Mouse (Mus musculus): ENCODE data around the gene Pip5k1c. TPM values are rescaled to one million over a fixed set of nuclear protein-coding genes. Genes with fewer than 3 reads are reported as not detected.

The Pip5k1c gene
- total RNA-seq (2021) = 100 to 1,000 TPM; 419 to 450 TPM

DNA sequence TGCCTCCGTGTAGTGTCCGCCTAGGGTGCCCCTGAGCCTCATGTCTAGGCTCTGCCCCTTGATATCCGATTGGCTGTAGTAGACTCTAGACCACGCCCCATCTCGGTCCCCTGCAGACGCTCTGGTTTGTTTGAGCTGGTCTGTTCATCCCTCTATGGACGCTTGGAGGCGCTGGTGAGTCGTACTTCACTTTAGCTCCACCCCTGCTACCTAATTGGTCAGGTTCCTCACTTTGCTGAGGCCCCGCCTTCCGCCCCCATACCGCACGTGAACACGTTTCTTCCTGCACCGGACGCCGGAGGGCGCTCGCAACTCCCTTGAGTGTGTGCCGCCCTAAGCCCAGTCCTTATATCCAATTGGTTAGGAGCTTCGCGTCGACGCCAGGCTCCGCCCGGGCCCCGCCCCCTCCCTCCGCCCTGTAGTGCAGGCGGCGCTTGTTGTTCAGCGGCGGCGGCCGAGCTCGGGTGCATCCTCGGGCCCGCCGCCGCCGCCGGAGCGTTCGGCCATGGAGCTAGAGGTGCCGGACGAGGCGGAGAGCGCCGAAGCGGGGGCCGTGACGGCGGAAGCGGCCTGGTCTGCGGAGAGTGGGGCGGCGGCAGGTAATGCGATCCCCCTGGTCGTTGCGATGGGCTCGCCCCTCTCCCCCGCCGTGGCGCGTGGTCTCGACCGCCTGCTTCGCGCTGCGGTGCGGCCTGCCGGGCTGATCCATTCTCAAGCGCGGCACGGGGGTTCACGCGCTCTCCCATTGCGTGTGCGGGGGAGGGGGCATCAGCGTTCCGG lies at the start of gene Pip5k1c:
Gene Pip5k1c, plus strand, starts transcription at position 410 of the 780 bp plus-strand sequence.
- intact Hi-C loops (cut with DNase I) = no loop called here
- DNase-seq (ENCODE audit: low spot score in 2 of 2) = peak; percentile 99 to 100

DNA sequence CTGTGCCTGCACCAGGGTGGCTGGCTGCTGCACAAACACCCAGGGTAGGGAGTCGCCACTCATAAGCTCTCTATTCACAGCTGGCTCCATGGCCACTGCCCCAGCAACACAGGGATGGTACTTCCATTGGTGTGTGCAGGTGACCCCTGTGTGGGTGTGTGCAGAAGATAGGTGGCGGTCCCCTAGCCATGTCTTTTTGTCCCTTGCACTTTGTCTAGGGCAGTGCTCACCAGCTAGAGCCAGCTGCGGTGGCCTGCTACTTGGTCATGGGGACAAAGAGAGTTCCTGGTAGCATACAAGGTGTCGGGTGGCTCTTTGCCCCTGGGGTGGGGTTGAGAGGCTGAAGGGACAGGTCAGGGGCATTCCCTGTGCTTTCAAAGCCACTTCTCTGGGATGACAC lies 48.6 kb upstream of the Pip5k1c start:
- intact Hi-C loops (cut with DNase I) = no loop called here

DNA sequence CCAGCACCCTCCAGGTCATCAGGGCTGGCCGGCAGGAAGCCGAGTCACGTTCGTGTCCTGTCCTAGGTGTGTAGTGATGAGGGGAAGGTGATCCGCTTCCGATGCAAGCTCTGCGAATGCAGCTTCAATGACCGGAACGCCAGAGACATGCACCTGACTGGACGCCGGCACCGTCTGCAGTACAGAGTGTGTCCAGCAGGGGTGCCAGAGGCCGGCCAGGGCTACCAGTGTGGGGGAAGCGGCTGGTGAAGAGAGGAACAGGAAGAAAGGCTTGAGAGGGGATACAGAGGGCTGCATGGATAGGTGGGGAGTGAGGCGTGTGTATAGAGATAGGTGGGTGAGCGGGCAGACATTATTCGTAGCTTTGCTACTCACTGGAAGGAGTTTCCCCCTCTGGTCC lies 48.2 kb upstream of the Pip5k1c start:
- intact Hi-C loops (cut with DNase I) = no loop called here
- peak; percentile 74 to 78 for DNase-seq (ENCODE audit: low spot score in 2 of 2)

More for the DNA sequence above, 48.6 kb upstream of the Pip5k1c start:
- no peak for DNase-seq (ENCODE audit: low spot score in 2 of 2)

DNA sequence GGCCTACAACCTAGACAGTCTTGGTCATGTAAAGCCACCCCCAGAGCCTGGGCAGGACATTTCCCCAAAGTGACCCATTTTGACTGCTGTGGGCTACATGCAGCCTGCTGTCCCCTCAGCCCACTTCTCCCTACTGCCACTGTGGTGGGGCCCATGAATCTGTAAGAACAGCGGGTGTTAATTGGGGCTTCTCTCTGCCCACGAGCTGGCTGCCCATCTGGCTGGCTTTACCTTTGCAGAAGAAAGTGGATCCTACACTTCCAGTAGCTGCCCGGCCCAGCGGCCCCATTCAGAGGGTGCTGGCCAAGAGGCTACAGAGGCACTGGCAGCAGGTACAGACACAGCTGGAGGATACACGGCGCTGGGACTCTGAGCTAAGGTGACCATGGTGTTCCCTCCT lies 47.6 kb upstream of the Pip5k1c start:
- intact Hi-C loops (cut with DNase I) = no loop called here
- DNase-seq (ENCODE audit: low spot score in 2 of 2) = no peak

DNA sequence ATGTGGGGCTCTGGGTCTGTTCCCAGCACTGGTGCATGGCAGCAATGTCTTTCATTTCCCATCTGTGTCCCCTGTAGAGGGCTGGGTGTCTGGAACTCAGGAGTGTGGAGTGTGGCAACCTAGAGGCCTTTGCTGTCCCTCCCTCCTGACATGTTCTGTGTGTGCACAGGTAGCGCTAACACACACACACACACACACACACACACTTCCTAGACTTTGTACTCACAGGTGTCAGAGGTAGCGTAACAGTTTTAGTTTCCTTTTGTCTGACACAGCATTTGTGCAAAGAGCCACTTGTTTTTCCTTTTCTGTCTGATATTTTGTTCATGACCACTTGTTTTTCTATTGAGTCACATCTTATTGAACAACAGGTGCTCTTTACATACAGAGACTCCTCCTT lies 45.0 kb upstream of the Pip5k1c start:
- intact Hi-C loops (cut with DNase I) = no loop called here
- no peak for DNase-seq (ENCODE audit: low spot score in 2 of 2)

DNA sequence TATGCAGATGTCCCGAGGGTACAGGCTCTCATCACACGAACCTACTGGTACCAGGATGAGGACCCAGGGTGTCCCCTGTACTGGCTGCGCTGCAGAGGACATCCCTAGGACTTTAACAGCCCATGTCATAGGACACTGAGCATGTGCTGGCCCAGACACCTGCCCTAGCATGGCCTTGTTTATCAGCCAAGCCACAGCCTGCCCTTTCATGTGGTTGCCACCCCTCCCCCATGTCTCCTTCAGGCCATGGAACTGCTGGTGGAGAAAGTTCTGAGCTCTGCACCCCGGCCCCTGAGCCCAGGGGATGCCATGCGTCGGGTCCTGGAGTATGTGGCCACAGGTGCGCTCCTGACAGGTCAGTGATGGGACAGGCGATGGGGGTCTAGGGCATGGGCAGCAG lies 43.3 kb upstream of the Pip5k1c start:
- no peak for DNase-seq (ENCODE audit: low spot score in 2 of 2)
- intact Hi-C loops (cut with DNase I) = no loop called here

DNA sequence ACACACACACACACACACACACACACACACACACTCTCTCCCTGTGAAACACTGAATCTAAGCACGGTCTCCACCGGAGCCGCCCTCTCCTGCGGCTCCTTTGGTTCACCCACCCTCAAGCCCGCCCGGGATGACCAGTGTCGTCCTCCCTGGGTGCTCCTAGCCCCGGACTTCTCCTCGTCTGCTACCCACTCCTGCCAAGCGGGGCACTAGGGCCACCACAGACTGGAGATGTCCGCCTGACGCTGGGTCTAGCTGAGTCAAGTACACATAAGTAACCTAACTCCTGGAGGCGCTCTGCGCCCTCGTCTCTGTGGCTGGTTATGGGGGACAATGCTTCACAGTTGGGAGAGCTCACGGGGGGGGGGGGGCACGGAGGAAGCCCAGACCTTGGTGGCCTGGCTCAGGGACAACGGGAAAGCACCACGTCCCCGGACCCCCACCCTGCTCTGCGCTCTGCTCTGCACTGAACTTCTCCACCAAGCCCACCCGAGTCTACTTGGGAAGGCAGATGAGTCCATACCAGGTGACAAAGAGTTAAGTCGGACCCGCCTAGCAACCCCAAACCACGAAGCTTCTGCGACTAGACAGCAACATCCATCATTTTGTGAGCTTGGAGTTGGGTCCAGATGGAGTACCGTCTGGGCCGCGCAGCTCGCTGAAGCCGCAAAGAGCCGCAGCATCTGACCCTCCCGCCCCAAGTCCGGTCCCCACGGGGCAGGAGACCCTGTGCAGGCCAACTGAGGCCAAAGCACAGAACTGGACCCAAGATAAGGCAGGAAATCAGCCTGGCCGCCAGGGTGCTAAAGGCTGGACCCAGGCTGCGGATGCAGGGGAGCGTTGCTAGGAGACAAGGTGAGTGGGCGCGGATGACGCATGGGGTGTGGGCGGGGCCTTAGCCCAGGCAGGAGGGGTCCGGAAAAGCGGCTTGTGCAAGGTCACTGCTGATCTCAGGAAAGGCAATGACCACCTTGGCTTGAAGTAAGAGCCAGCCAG lies 40.0 kb upstream of the Pip5k1c start, which contains the start of gene Matk:
Gene Matk, plus strand, starts transcription at position 512 of the 996 bp plus-strand sequence.
- DNase-seq (ENCODE audit: low spot score in 2 of 2) = peak; percentile 90 to 94
- intact Hi-C loops (cut with DNase I) = no loop called here

DNA sequence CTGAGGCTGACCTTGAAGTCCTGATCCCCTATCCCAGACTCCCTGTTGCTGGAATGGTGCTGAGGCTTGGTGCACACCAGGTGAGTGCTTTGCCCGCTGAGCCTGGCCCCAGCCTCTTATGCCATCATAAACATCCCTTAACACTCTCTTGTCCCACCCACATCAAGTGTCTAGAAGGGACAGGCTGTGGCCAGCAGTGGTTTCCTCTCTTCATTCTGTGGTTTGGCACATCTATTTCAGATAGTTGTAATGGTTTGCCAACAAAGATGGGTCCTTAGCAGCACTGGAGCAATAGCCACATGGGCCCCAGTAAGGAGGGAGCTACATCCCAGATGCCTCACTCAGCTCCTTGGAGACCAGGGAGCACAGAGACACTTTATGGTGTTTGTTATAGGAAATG lies 37.9 kb upstream of the Pip5k1c start:
- intact Hi-C loops (cut with DNase I) = no loop called here
- DNase-seq (ENCODE audit: low spot score in 2 of 2) = no peak

DNA sequence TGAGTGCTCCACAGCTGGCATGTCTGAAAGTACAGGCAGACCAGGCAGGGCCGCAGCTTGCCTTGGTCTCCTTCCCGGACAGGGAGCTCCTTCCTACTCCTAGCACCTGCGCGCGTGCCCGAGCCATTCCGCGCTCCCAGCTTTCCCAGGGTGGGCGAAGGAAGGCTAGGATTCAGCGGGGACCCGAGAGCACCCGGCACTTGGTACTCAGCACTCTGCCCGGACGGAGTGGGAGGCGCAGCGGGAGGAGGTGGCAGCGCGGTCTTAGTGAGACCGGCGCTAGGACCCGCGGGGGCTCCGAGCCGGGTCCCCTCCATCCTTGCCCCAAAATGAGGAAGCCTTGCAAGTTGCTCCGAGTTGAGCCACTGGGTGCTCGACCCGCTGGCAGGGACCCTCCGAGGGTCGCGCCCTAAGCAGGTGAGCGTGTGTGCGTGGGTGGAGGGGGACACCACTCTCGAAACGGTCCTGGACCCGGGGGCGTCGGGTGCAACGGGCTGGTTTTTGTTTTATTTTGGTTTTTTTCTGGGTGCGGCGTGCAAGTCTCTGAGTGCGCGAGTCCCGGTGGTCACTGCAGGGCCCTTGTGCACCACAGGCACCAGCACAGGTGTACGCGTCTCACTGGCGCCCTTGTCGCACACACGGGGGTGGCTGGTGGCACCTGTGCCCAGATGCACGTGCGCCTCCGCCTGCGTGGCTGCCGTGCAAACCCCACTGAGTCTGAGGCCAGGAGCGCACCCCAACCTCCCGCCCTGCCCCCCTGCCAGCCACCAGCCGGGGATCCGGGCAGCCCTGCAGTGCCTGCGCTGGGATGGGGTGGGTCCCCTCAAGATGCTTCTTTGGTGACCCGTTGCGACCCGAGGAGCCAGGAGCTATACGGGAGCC lies 35.4 kb upstream of the Pip5k1c start:
- intact Hi-C loops (cut with DNase I) = no loop called here
- peak; percentile 64 to 76 for DNase-seq (ENCODE audit: low spot score in 2 of 2)

DNA sequence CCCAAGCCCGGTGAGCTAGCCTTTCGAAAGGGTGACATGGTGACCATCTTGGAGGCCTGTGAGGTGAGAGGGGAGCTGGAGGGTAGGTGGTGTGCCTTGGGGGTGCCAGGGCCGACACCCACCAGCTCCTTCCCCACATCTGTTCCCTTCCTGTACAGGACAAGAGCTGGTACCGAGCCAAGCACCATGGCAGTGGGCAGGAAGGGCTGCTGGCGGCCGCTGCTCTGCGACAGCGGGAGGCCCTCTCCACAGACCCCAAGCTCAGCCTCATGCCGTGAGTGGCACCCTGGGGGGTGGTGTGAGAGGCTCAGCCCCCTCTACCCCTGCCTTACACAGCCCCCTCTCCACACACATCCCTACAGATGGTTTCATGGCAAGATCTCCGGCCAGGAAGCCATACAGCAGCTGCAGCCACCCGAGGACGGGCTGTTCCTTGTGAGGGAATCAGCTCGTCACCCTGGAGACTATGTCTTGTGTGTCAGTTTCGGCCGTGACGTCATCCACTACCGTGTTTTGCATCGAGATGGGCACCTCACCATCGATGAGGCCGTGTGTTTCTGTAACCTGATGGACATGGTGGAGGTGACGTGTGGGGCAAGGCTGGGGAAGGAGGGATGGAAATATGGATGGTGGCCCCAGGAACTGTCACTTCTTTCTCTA lies 33.4 kb upstream of the Pip5k1c start:
- no peak for DNase-seq (ENCODE audit: low spot score in 2 of 2)
- intact Hi-C loops (cut with DNase I) = no loop called here

DNA sequence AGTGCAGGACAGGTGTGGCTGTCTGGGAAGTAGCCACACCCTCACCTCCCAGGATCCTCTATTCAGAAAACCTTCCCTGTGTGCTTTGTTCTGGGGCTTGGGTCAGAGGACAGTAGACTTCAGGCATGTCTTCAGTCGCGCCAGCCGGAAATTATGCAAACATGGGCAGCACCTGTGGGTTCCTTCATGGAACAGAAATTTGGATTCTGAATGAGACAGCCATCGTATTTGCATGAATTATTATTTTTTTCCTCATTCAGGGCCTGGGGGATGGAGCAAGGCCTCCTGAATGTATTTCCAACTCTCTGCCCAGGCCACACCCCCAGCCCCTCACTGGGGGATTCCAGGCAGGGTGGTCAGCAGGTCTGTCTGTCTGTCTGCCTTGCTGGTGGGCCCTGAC lies 31.7 kb upstream of the Pip5k1c start:
- no peak for DNase-seq (ENCODE audit: low spot score in 2 of 2)
- intact Hi-C loops (cut with DNase I) = no loop called here

DNA sequence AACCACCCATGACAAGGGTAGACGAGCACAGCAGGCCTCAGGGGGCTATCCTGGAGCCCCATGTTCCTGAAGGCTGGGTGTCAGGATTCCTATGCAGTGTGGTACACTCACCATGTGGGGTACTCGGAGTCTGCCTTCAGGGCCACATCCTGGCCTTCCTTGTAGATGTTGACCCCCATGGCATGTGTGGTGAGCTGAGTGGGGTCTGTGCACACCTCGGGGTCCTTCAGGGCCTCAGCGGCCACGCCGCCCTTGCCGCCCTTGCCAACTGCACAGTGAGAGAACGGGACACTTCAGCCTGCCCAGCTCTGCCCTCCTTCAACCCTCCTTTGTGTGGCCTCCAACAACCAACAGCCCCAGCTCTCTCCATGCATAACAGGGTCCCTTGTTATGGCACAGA lies 27.2 kb upstream of the Pip5k1c start:
- intact Hi-C loops (cut with DNase I) = no loop called here
- DNase-seq (ENCODE audit: low spot score in 2 of 2) = no peak

DNA sequence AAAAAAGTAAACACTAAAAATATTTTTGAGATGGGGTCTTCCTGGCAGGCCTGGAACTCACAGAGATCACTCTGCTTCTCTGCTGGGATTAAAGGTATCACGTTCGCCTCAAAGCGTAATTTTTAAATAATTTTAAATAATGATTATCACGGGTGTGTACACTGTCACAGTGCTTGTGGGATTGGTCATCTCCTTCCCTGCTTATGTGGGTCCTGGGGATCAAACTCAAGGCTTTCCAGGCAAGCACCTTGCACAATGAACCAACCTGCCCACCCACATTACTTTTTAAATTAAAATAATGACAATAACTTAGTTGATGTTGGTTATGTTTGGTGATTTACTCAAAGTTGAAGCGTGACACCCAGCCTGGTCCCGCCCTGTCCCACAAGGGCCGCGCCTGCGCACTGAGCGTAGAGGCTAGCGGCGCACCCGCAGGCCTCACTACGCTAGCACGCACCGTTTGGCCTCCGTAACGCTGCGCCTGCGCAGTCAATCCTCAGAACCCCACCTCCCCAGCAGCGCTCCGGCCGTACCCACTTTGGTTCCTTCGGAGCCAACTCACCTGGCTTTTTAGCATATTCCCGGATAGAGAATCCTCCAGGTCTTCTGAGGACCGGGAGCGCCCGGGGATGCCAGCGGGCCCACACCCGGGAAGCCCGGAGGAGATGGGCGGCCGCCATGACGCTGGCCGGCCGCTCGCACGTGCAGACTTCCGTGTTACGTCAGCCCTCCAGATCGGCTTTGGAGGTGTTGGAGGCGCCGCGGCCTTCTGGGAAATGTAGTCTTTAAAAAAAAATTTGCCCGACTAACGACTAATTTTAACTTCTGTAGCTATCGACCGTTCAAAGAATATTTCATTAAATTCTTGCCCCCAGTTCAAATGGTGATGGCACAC lies 26.3 kb upstream of the Pip5k1c start, which contains the start of the genes Mrpl54 and Apba3:
Gene Mrpl54, minus strand, starts transcription at position 724 of the 895 bp plus-strand sequence.
Gene Apba3, plus strand, starts transcription at position 750 of the 895 bp plus-strand sequence.
- peak; percentile 97 to 98 for DNase-seq (ENCODE audit: low spot score in 2 of 2)
- intact Hi-C loops (cut with DNase I) = no loop called here

DNA sequence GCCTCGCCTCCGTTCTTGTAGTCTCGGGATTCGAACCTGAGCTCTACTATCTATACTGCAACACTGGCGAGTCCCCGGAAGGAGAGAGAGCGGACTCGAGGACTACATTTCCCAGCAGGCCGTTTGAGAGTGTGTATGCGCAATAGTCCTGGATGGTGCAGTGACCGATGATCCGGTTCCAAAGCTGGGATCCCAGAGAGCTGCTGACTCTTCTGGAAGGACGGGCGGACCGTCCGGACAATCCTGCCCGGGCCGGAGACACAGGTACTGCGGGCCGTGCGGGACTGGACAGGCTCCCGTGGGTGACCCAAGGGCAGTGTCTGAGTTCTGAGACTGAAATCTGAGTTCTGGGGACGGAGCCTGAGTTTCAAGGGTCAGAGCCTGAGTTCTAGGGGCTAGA lies 24.7 kb upstream of the Pip5k1c start:
- peak; percentile 73 to 83 for DNase-seq (ENCODE audit: low spot score in 2 of 2)
- intact Hi-C loops (cut with DNase I) = no loop called here

DNA sequence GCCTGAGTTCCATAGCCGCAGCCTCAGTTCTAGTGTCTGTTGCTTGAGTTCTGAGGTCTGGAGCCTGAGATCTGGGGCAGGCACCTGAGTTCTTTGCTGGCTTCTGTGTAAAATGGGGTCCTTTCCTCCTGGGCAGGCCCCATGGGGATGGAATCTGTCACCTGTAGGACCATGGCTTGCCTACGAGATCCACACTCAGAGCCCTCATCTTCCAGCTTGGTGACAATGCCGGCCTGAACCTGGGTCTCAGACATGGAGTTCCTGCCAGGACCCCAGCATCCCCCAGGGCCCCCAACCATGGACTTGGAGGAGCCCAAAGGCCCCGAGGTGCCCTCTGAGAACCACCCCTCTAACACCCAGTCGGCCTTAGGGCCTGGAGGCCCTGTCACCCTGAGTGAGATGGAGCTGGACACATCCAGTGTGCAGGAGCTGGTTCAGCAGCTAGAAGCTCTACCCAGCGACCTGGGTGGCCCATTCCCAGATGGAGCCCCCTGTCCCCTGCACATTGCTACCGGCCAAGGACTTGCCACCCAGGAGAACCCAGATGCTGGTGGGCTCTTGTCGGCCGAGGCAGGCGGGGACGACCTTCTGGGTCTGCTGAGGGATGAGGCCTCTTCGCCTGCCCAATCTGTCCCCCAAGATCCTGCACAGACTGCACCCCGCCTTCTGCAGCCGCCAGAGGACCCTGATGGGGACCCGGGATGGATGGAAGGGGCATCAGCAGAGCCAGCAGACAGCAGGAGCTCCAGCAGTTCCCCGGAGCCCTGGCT lies 23.9 kb upstream of the Pip5k1c start:
- intact Hi-C loops (cut with DNase I) = no loop called here
- DNase-seq (ENCODE audit: low spot score in 2 of 2) = no peak

DNA sequence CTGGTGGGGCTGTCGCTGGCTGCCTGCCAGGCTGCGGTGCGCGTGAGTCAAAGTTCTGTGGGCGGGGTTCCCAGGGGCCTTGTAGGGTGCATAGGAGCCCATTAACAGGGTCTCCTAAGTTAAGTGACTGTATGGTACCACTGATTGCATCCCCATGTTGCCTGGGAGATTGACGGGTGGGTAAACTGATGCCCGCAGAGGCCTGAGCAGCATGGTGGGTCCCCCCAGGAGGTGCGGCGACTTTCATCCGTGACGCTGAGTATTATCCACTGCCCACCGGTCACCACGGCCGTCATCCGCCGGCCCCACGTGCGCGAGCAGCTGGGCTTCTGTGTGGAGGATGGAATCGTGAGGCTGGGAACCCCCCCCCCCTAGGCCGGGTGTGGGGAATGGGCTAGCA lies 20.4 kb upstream of the Pip5k1c start:
- no peak for DNase-seq (ENCODE audit: low spot score in 2 of 2)
- intact Hi-C loops (cut with DNase I) = no loop called here

DNA sequence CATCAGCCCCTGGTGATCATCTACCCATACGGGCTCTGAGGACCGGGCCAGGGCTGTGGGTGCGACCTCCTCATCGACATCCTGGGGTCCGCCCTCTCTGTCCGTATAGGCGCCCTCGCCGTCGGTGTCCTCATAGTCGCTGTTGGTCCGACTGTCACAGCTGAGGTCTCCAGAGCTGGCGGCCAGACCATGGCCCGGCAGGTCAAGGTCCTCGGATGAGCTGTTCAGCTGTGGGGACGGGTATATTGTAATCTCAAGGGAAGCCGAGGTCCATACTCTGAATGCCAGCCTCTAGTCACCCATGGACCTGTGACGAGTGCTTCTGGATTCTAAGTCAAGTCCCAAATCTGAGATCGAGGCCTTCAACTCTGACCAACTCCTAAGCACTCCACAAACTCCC lies 18.9 kb upstream of the Pip5k1c start:
- DNase-seq (ENCODE audit: low spot score in 2 of 2) = no peak
- intact Hi-C loops (cut with DNase I) = no loop called here

Data from left cerebral cortex, postnatal 36 days (tissue).